Mouse (Mus musculus) heart, embryonic 14.5 days (tissue): ENCODE measurements around the gene Pard3. TPM values are rescaled to one million over a fixed set of nuclear protein-coding genes. Genes with fewer than 3 reads are reported as not detected.
A peak's percentile ranks its signal among the peaks of the same experiment; 100 is the strongest.

Experiments
- ATAC-seq: fragments of 200-750 bp; cut with Nextera tagmentation; 2 replicates; pipeline ENCODE4 v1.8.0; 2017; ENCODE audit warnings: low read depth, moderate TSS enrichment; ENCODE audit not compliant: insufficient number of reproducible peaks, insufficient read depth, low FRiP score
- H3K27ac ChIP-seq, 2 experiments: fragments of 200-500 bp in 1 of 2; fragments of 300-500 bp in 1 of 2; sonication (generic) in 1 of 2; replicated peaks in 1 of 2; 2 replicates each; pipeline ENCODE4 v1.5.1; 2012 to 2014; ENCODE audit warnings: low read depth in 2 of 2, low read length in 2 of 2, control low read depth in 1 of 2, mild to moderate bottlenecking in 1 of 2, mixed read lengths in 1 of 2; ENCODE audit not compliant: control insufficient read depth in 1 of 2, insufficient read depth in 1 of 2
- H3K27me3 ChIP-seq: fragments of 300-500 bp; sonication (generic); 2 replicates; pipeline ENCODE4 v1.6.1; 2014; ENCODE audit warnings: mild to moderate bottlenecking, low read length, control low read depth; ENCODE audit not compliant: control insufficient read depth, insufficient read depth
- H3K36me3 ChIP-seq: fragments of 300-500 bp; sonication (generic); 2 replicates; pipeline ENCODE4 v1.6.1; 2014; ENCODE audit warnings: mild to moderate bottlenecking, control low read depth, low read length, mixed read lengths; ENCODE audit not compliant: control insufficient read depth, insufficient read depth
- H3K4me1 ChIP-seq, 2 experiments: fragments of 200-500 bp in 1 of 2; fragments of 300-500 bp in 1 of 2; sonication (generic) in 1 of 2; 2 replicates each; pipeline ENCODE4 v1.6.1; 2012 to 2014; ENCODE audit warnings: low read length in 2 of 2, control low read depth in 1 of 2, mixed read lengths in 1 of 2; ENCODE audit not compliant: control insufficient read depth in 2 of 2, insufficient read depth in 2 of 2
- H3K4me2 ChIP-seq: fragments of 300-500 bp; sonication (generic); 2 replicates; pipeline ENCODE4 v1.6.1; 2014; ENCODE audit warnings: mild to moderate bottlenecking, low read length
- H3K4me3 ChIP-seq, 2 experiments: fragments of 200-500 bp in 1 of 2; fragments of 300-500 bp in 1 of 2; sonication (generic) in 1 of 2; 2 replicates each; pipeline ENCODE4 v1.5.1; 2012 to 2014; ENCODE audit warnings: low read length in 2 of 2, mild to moderate bottlenecking in 2 of 2, control low read depth in 1 of 2, low read depth in 1 of 2, moderate library complexity in 1 of 2; ENCODE audit not compliant: control insufficient read depth in 1 of 2, insufficient read depth in 1 of 2
- H3K9ac ChIP-seq: fragments of 300-500 bp; sonication (generic); 2 replicates; pipeline ENCODE4 v1.6.1; 2014; ENCODE audit warnings: mild to moderate bottlenecking, low read length
- H3K9me3 ChIP-seq: fragments of 300-500 bp; sonication (generic); 2 replicates; pipeline ENCODE4 v1.6.1; 2016; ENCODE audit warnings: low read length, control low read depth; ENCODE audit not compliant: control insufficient read depth
- WGBS: fragments of 180-500 bp; shearing (Covaris S2); extraction: QIAGEN DNeasy Blood & Tissue Kit; methylation state at CpG from one replicate; pipeline ENCODE4 v1.1.7; 2014; 5-methylcytosine and 5-hydroxymethylcytosine counted together
- polyA plus RNA-seq: library from polyadenylated mRNA; unstranded; fragments of >200 nt; fragmentation: Nextera tagmentation; extraction: Ambion mirVana; gene quantifications from 2 replicates; pipeline ENCODE4 v1.2.1, GENCODE M21; 2014

Pard3 gene
- polyA plus RNA-seq, 1 experiment from 2014 or later = 21.2 TPM

DNA sequence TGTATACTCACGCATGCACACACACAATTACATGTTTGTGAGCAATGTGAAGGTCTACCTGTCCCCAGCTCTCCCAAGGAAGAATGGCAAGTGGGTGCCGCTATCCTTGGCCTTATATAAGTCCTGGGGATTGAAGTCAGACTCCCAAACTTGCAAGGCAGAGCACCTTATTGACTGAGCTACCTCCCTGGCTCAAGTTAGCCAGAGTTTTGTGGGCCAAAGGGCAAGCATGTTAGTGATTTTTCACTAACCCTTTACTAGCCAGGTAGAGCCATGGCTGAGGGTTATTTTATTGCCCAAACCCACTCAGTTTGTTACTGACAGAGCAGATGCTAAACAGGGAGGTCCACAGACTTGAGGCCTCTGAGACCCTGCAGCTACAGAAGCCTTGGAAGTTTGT is 73.1 kb downstream of the Pard3 start:
- Histone ChIP-seq H3K9me3 (no peaks in the 10 kb centered on the region), H3K4me1 (peaks cover 9 to 28% of the 10 kb centered on the region in 2 experiments), H3K27ac (no peak overlapping the region), H3K9ac (no peak overlapping the region), H3K36me3 (no peaks in the 10 kb centered on the region), H3K27me3 (no peaks in the 10 kb centered on the region), H3K4me3 (no peak overlapping the region), H3K4me2 (no peak overlapping the region)
- ATAC-seq = no peak
- 88% methylated on average over 2 of the region's 2 CpGs for WGBS

GRCm38 (mm10) chr8:127139154-127139553 is 75.5 kb downstream of the Pard3 start:
- H3K4me1 ChIP-seq = peaks cover 16 to 34% of the 10 kb centered on the region in 2 experiments
- 21% methylated on average over 1 of the region's 1 CpGs for WGBS
- H3K4me3 ChIP-seq = no peak overlapping the region

DNA sequence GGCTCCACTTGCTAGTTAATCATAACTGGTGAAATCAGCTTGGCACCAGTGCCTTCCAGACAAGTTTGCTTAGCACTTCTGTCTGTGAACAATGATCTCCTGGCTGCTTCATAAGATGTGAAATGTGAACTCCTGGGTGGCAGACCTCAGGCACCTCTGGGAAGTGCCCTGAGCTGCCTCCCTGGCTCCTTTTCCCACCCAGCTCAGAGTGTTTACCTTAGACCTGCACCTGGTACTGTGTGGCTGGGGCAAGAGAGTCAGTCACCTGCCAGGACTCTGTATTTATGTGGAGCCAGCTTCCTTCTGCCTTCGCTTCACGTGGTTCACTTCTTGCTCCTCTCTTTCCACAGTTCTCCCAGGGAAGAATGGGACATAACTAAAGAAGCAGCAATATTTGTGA is 77.3 kb downstream of the Pard3 start:
- Histone ChIP-seq H3K27ac (no peak overlapping the region), H3K4me1 (peaks cover 21 to 49% of the 10 kb centered on the region in 2 experiments), H3K36me3 (no peaks in the 10 kb centered on the region), H3K27me3 (no peaks in the 10 kb centered on the region), H3K9ac (no peak overlapping the region), H3K4me3 (no peak overlapping the region), H3K4me2 (no peak overlapping the region), H3K9me3 (no peaks in the 10 kb centered on the region)
- no peak for ATAC-seq
- WGBS = 96% methylated on average over 2 of the region's 2 CpGs

More at GRCm38 (mm10) chr8:127139154-127139553, 75.5 kb downstream of the Pard3 start:
- ATAC-seq = peak; percentile 61; the same call in 1 of the 2 replicates
- Histone ChIP-seq H3K9me3 (no peaks in the 10 kb centered on the region), H3K9ac (no peak overlapping the region), H3K27me3 (no peaks in the 10 kb centered on the region), H3K4me2 (no peak overlapping the region), H3K36me3 (no peaks in the 10 kb centered on the region), H3K27ac (no peak overlapping the region)

DNA sequence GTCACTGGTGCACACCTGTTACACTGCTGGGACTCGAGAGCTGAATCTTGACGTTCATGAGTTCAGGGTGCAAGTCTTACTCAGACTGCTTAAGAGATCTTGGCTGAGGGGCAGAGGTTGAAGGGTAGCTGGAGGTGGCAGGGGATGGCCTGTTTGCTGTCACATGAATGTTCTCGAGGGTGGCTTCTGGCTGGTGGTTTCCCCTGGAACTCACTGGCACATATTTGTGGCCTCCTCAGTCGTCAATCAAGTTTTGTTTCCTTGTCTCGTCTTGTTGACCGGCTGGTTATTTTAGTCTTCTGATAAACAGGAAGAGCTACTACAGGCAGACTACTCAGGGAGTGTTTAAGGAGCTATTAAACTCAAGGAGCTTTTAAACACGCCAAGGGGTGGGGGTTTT is 79.9 kb downstream of the Pard3 start:
- H3K4me1 ChIP-seq = peaks cover 22 to 49% of the 10 kb centered on the region in 2 experiments
- no peak overlapping the region for H3K4me2 ChIP-seq
- H3K9me3 ChIP-seq = no peaks in the 10 kb centered on the region
- H3K27ac ChIP-seq = no peak overlapping the region
- H3K4me3 ChIP-seq = no peak overlapping the region
- H3K36me3 ChIP-seq = no peaks in the 10 kb centered on the region
- 24% methylated on average over 7 of the region's 7 CpGs for WGBS
- no peaks in the 10 kb centered on the region for H3K27me3 ChIP-seq
- no peak for ATAC-seq
- H3K9ac ChIP-seq = no peak overlapping the region

DNA sequence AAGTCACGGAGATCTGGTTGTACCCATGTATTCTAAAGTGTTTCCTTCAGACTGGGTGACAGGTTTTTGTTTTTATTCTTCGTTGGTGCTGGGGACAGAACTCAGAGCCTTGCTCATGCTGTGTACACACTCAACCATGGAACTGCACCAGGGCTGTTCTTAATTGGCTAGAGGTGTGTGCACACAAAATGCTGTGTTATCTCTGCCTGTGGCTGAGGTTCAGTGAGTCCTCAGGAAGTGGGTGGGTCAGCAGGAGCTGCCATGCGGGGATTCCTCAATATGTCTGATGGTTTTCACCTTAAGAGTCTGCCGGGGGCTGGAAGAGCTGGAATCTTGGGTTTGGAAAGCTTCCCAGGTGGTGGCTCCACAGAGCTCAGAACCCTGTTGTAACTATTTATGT is 80.9 kb downstream of the Pard3 start:
- H3K27ac ChIP-seq = no peak overlapping the region; a peak in 1 of 4 replicates
- no peaks in the 10 kb centered on the region for H3K9me3 ChIP-seq
- peaks cover 26 to 53% of the 10 kb centered on the region in 2 experiments for H3K4me1 ChIP-seq
- no peaks in the 10 kb centered on the region for H3K36me3 ChIP-seq
- no peak overlapping the region for H3K9ac ChIP-seq
- WGBS = 28% methylated on average over 4 of the region's 4 CpGs
- ATAC-seq = no peak
- no peaks in the 10 kb centered on the region for H3K27me3 ChIP-seq
- no peak overlapping the region for H3K4me3 ChIP-seq
- H3K4me2 ChIP-seq = no peak overlapping the region

- 27% methylated on average over 4 of the region's 4 CpGs for WGBS
- no peak overlapping the region for H3K9ac ChIP-seq
- H3K4me3 ChIP-seq = no peak overlapping the region
- no peaks in the 10 kb centered on the region for H3K36me3 ChIP-seq
- ATAC-seq = no peak
- H3K4me1 ChIP-seq = peaks cover 28 to 58% of the 10 kb centered on the region in 2 experiments
- H3K4me2 ChIP-seq = no peak overlapping the region
- H3K27ac ChIP-seq = no peak overlapping the region
- no peaks in the 10 kb centered on the region for H3K27me3 ChIP-seq
- H3K9me3 ChIP-seq = no peaks in the 10 kb centered on the region
Observed at GRCm38 (mm10) chr8:127145135-127145534, 81.4 kb downstream of the Pard3 start.

DNA sequence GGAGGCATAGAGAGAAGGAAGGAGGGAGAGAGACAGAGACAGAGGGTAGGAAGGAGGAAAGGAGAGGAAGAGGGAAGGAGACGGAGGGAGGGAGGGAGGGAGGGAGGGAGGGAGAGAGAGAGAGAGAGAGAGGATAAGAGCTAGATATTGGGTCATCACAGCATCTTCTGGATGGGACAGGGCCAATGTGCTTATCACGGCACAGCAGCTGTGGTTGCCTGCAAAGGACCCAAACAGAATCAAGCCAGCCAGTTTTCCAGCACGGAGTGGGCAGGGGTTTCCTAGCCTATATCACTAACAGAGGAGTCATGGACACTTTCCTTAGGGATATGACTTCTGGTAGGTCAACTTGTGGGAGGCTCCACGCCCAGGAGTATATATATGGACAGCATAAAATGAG is 82.4 kb downstream of the Pard3 start:
- Histone ChIP-seq H3K36me3 (no peaks in the 10 kb centered on the region), H3K9ac (no peak overlapping the region), H3K4me3 (no peak overlapping the region), H3K27ac (no peak overlapping the region), H3K27me3 (no peaks in the 10 kb centered on the region), H3K4me2 (no peak overlapping the region), H3K9me3 (no peaks in the 10 kb centered on the region), H3K4me1 (peaks cover 31 to 65% of the 10 kb centered on the region in 2 experiments)
- WGBS = 39% methylated on average over 4 of the region's 4 CpGs
- ATAC-seq = no peak

- no peaks in the 10 kb centered on the region for H3K36me3 ChIP-seq
- no peak overlapping the region for H3K4me3 ChIP-seq
- no peak overlapping the region for H3K4me2 ChIP-seq
- ATAC-seq = no peak
- no peaks in the 10 kb centered on the region for H3K9me3 ChIP-seq
- H3K4me1 ChIP-seq = peaks cover 28 to 63% of the 10 kb centered on the region in 2 experiments
- WGBS = 40% methylated on average over 7 of the region's 7 CpGs
- no peak overlapping the region for H3K9ac ChIP-seq
- no peaks in the 10 kb centered on the region for H3K27me3 ChIP-seq
- H3K27ac ChIP-seq = no peak overlapping the region
Observed at GRCm38 (mm10) chr8:127148821-127149220, 85.1 kb downstream of the Pard3 start.
